Mouse (Mus musculus): ENCODE results near the gene Rnf44. TPM values are rescaled to one million over a fixed set of nuclear protein-coding genes. Genes with fewer than 3 reads are reported as not detected.

The Rnf44 gene
- polyA plus RNA-seq, 1 experiment from 2014 or later = 58.8 TPM

GRCm38 (mm10) chr13:54650461-54650860, 43.2 kb downstream of the Rnf44 start:
- no peak overlapping the region for H3K27ac ChIP-seq
- no peaks in the 10 kb centered on the region for H3K9me3 ChIP-seq
- no peak overlapping the region for H3K4me2 ChIP-seq
- H3K9ac ChIP-seq = no peak overlapping the region
- no peaks in the 10 kb centered on the region for H3K27me3 ChIP-seq
- no peaks in the 10 kb centered on the region for H3K4me1 ChIP-seq
- no peak overlapping the region for H3K4me3 ChIP-seq
- no peak for ATAC-seq (ENCODE audit: insufficient number of reproducible peaks, low FRiP score, low TSS enrichment, low read depth)
- H3K36me3 ChIP-seq = peaks cover 96% of the 10 kb centered on the region
- 98% methylated on average over 3 of the region's 3 CpGs for WGBS

GRCm38 (mm10) chr13:54635011-54635410, 58.7 kb downstream of the Rnf44 start:
- Histone ChIP-seq H3K27me3 (no peaks in the 10 kb centered on the region), H3K4me1 (no peaks in the 10 kb centered on the region), H3K9ac (no peak overlapping the region), H3K27ac (no peak overlapping the region), H3K36me3 (peaks cover 36% of the 10 kb centered on the region), H3K9me3 (no peaks in the 10 kb centered on the region), H3K4me2 (no peak overlapping the region), H3K4me3 (no peak overlapping the region)
- no peak for ATAC-seq (ENCODE audit: insufficient number of reproducible peaks, low FRiP score, low TSS enrichment, low read depth)
- 93% methylated on average over 3 of the region's 3 CpGs for WGBS

DNA sequence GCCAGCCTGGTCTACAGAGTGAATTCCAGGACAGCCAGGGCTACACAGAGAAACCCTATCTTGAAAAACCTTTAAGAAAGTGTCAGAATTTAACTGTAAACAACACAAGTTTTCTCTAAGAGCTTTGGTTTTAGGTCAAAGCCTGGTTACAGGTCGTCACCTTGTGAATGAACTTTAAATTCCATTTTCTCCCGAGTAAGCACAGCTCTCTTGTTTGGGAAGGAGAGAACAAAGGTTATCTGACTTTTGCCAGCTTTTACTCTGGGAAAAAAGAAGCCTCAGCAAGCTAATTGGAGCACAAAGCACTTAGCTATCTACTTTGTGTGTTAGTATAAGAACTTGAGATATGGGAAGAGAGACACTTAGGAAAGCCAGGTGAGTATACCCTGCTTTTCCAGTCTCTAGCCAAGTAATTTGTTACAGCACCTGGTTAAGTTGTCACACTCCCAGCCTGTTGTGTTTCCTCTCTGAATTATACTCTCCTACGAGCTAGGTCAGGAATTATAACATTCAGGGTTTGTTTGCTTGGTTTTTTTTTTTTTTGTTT, 60.9 kb downstream of the Rnf44 start:
- H3K4me1 ChIP-seq = no peaks in the 10 kb centered on the region
- ATAC-seq (ENCODE audit: insufficient number of reproducible peaks, low FRiP score, low TSS enrichment, low read depth) = no peak
- H3K36me3 ChIP-seq = peaks cover 17% of the 10 kb centered on the region
- no peak overlapping the region for H3K9ac ChIP-seq
- no peak overlapping the region for H3K4me2 ChIP-seq
- H3K27ac ChIP-seq = no peak overlapping the region
- H3K9me3 ChIP-seq = no peaks in the 10 kb centered on the region
- WGBS = 84% methylated on average over 3 of the region's 3 CpGs
- H3K4me3 ChIP-seq = no peak overlapping the region
- no peaks in the 10 kb centered on the region for H3K27me3 ChIP-seq

Other genes with a start within 250 kb of the Rnf44 start
- 99.1 and 107 TPM in 2 replicates for gene Thoc3, start 225.1 kb downstream of the Rnf44 start, polyA plus RNA-seq (2015; fragmentation: Nextera tagmentation; extraction: Ambion mirVana)
- 10.2 and 12.5 TPM in 2 replicates for gene Simc1, start 190.1 kb downstream of the Rnf44 start, polyA plus RNA-seq (2015; fragmentation: Nextera tagmentation; extraction: Ambion mirVana)
- 128 and 133 TPM in 2 replicates for gene 4833439L19Rik, start 128.5 kb downstream of the Rnf44 start, polyA plus RNA-seq (2015; fragmentation: Nextera tagmentation; extraction: Ambion mirVana)
- gene Arl10, start 118.9 kb downstream of the Rnf44 start, polyA plus RNA-seq (2015; fragmentation: Nextera tagmentation; extraction: Ambion mirVana) = 24.5 and 27.0 TPM in 2 replicates
- gene Nop16, start 103.8 kb downstream of the Rnf44 start, polyA plus RNA-seq (2015; fragmentation: Nextera tagmentation; extraction: Ambion mirVana) = 91.5 and 102 TPM in 2 replicates
- gene Higd2a, start 103.7 kb downstream of the Rnf44 start, polyA plus RNA-seq (2015; fragmentation: Nextera tagmentation; extraction: Ambion mirVana) = 148 and 153 TPM in 2 replicates
- gene Cltb, start 82.6 kb downstream of the Rnf44 start, polyA plus RNA-seq (2015; fragmentation: Nextera tagmentation; extraction: Ambion mirVana) = 87.6 and 96.9 TPM in 2 replicates
- gene Faf2, start 72.1 kb downstream of the Rnf44 start, polyA plus RNA-seq (2015; fragmentation: Nextera tagmentation; extraction: Ambion mirVana) = 81.9 and 84.9 TPM in 2 replicates
- not detected in 2 replicates for gene Cdhr2, start 7.6 kb upstream of the Rnf44 start, polyA plus RNA-seq (2015; fragmentation: Nextera tagmentation; extraction: Ambion mirVana)
- gene Gprin1, start 56.0 kb upstream of the Rnf44 start, polyA plus RNA-seq (2015; fragmentation: Nextera tagmentation; extraction: Ambion mirVana) = 0.15 and 0.20 TPM in 2 replicates
- 0.12 and 0.49 TPM in 2 replicates for gene Sncb, start 72.7 kb upstream of the Rnf44 start, polyA plus RNA-seq (2015; fragmentation: Nextera tagmentation; extraction: Ambion mirVana)
- gene Eif4e1b, start 90.1 kb upstream of the Rnf44 start, polyA plus RNA-seq (2015; fragmentation: Nextera tagmentation; extraction: Ambion mirVana) = not detected in 2 replicates
- gene Tspan17, start 95.5 kb upstream of the Rnf44 start, polyA plus RNA-seq (2015; fragmentation: Nextera tagmentation; extraction: Ambion mirVana) = 7.8 and 8.0 TPM in 2 replicates

Measured in limb, embryonic 15.5 days (tissue).